Mouse (Mus musculus): Measurements from ENCODE around the gene Nav2.

Nav2 gene

GRCm38 (mm10) chr7:49303600-49304411 is 395.3 kb downstream of the Nav2 start:
- DNase-seq: no peak

DNA sequence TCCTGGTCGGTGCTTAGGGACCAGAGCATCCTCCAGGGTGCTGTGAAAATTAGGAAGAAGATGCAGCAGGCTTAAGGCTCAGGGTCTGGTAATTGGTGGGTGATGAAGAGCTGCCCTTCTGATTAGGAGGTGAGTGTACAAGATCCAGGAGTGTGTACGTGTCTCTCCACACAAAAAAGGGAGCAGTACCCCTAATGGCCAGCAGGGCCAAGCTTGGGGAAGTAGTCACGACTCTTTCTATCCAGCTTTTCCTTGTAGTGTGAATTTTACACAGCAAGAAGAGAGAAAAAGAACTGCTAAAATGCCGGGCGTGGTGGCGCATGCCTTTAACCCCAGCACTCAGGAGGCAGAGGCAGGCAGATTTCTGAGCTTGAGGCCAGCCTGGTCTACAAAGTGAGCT is 399.2 kb downstream of the Nav2 start:
- DNase-seq: no peak

- DNase-seq: no peak
Measured at GRCm38 (mm10) chr7:49309746-49310145, 401.2 kb downstream of the Nav2 start.

DNA sequence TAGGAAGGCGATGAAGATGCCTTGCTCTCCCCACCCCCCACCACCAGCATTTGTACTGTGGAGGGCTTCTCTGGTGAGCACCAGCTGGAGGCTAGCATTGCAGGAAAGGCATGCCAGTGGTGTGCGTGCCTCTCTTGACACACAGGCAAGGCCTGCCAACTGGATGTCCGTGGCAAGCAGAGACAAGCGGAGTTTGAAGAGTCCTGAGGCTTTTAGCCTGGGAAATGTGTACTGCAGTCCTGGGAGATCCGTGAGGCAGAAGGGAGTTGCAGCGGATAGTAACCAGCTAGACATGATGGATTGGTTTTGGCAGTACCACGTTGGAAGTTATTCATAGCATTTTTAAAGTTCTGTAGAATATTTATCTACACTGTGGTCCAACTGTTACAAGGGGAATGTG is 405.4 kb downstream of the Nav2 start:
- no peak for DNase-seq

DNA sequence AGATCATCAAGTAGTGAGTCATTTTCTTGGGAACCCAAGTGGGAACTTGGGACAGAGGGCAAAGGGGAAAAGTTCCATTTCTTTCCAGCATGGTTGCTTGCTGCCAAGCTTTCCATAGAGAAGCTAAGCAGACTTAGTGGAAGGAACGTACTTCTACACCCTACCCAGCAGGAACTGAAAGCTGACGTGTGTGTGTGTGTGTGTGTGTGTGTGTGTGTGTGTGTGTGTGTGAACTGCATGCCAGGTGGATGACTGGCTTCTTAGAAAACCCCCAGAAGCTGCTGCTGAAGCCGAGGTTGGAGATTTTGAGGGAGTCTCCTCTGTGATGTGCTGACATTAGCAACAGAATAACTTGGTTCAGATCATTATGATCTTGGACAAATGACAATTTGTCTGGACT is 406.5 kb downstream of the Nav2 start:
- no peak for DNase-seq

- DNase-seq: no peak
Measured at GRCm38 (mm10) chr7:49316600-49316999, 408.1 kb downstream of the Nav2 start.

DNA sequence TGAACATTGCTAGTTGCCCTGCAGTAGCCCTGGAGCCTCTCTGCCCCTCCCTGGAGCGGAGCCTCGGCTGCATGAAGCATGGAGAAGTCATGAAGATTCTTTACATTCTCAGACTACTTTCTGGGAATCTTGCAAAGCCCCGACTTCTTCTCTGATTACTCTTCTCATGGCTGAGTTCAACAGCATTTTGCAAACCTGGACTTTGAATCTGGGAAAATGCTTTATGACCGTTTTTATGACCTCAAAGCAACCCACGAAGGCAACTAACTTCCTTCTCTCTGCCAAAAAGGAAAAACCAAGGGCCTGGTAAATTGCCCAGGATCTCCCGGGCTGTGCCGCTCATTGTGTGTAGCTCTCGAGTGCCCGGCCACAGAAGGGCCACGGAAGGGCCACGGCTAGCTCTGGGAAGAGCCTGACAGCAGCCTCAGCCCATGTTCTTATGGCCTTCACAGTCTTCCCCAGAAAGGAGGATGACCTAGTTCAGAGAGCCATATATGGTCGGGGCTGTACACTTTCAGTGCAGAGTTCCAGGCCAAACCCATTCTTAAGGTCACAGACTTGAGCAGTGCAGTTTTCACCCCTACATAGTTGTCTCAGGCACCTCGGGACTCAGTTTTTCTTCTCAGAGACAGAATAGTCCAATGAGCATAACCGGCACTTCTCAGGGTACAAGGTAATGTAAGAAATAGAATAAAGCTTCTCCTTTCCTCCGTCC is 409.8 kb downstream of the Nav2 start:
- no peak for DNase-seq

GRCm38 (mm10) chr7:49318898-49319293 is 410.4 kb downstream of the Nav2 start:
- DNase-seq: no peak

DNA sequence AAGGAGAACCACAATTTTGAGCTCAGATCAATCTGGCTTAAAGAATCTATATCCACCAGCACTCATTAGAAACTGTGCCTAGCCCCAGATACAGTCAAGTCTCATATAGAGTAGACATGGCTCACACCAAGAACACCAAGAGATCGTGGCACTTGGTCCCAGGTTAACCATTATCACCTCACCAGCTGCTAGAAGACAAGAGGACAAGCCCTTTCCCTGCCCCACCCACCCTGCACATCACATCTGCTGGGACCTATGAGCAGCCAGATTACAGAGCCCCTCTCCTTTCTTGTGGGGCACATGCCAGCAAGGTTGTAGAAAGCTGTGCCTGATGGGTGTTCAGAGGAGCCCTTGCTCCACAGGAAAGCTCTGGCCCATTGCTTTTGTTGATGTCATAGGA is 411.5 kb downstream of the Nav2 start:
- no peak for DNase-seq

DNA sequence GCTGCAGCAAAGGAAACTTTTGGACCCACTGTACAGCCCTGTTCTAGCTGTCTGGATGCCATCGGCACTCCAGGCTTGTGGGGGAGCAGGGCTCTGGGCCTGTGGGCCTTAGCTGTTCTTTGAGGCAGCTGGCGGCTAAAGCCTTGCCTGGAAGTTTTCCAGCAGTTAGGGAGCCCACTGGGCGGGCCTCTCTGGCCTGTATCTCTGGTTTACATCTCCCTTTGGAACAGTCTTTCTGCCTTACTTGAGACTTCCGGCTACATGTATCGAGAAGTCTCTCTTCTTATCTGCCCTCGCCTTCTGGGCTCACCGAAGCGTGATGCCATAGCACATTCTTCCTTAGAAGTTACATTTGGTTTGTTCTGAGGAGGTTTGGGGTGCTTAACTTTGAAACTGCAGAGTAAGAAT is 412.6 kb downstream of the Nav2 start:
- DNase-seq: peak; percentile 34

DNA sequence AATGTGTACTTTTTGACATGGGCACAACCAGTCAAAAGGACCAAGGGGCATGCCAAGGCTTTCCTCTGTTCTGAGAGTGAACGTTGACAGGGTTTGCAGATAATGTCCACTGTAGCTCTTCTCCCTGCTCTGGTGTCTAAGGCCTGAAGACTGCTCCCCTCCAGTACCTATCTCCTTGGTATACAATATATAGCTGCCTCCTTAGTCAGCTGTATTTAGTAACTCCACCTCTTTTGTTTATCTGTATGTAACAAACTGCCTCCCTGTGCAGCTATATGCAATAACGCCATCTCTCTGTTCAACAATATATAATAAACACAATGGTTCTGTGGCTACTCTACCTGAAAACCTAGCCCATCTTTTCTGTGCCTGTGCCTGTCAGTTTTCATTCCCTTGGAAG is 413.7 kb downstream of the Nav2 start:
- DNase-seq: no peak

DNA sequence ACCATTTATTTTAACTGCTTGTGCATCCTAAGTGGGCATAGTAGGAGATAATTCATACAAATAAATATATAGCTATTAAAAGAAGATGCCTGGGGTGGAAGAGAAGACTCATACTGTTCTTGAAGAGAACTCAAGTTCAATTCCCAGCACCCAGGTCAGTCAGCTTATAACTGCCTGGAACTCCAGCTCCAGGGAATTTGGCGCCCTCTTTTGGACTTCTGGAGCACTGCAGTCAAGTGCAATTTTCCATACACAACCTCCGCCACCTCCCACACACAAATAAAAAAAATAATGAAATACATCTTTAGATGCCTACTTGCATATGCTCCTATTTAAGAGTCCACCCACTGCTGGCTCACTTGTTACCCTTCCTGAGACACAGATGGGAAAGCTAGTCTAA is 416.1 kb downstream of the Nav2 start:
- DNase-seq: no peak

DNA sequence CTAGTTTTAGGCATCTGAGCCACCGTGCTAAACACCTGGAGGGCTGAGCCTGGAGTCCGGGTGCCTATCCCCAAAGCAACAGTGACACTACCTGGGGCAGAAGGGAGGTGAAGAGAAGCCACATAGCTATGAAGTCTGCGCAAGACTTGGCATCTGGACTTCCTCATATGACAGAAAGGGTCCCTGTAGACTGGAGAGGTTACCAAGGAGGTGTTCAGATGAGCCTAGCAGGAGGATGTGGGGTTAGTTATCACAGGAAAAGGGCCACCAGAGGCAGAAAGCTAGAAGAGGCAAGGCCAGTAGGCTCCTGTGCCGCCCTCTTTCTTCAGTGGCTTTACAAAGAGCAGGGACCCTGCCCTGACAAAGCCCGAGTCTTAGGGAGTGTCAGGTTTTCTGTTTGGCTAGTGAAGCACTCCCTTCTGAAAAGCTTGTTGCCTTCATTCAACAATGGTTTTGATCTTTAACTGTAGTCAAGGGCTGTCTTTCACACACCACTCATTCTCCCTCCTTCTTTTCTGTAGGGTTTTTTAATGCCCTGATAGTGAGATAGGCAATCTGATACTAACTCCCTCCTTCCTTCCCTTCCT is 417.7 kb downstream of the Nav2 start:
- no peak for DNase-seq

- DNase-seq: no peak
Measured at GRCm38 (mm10) chr7:49326967-49327742, 418.6 kb downstream of the Nav2 start.

GRCm38 (mm10) chr7:49330181-49330580 is 421.7 kb downstream of the Nav2 start:
- DNase-seq: no peak

GRCm38 (mm10) chr7:49331939-49332338 is 423.4 kb downstream of the Nav2 start:
- no peak for DNase-seq

GRCm38 (mm10) chr7:49332644-49333043 is 424.1 kb downstream of the Nav2 start:
- no peak for DNase-seq

GRCm38 (mm10) chr7:49334163-49334562 is 425.6 kb downstream of the Nav2 start:
- DNase-seq: no peak

GRCm38 (mm10) chr7:49335056-49335455 is 426.5 kb downstream of the Nav2 start:
- DNase-seq: no peak

GRCm38 (mm10) chr7:49336725-49337124 is 428.2 kb downstream of the Nav2 start:
- DNase-seq: no peak

DNA sequence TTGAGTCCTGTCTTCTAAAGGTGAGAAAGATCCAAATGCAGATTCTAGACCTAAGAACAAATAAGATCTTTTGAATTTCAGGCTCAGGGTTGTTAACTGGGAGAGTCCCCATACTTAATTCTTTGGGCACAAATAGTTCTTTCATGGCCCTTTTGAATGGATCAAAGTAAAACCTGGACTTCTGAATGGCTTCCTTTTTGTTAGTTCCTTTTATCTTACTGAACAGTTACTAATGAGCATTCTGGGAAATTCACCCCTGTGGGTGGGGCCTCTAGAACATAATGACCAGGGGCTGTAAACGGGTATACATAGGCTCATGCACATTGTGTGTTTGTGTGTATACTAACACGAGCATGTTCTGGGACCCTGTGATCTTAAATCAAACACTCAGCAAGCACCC is 429.2 kb downstream of the Nav2 start:
- no peak for DNase-seq

DNA sequence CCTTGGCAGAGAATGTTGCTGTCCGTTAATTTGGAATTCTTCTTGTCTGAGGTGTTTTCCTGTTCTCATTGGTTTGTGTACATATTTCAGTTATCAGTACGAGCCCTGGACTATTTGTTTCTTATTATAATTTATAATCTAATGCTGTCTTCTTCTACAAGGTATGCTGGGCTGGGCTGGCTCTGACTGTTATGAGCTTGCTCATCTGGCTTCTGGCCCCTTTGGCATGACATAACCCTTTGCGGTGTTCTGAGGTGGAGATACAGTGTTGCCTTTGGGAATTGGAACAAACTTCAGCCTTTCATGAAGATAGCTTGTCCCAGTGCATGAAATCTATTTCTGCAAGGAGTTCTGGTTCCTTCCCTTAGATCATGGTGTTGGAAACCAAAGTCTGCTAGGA is 431.4 kb downstream of the Nav2 start:
- no peak for DNase-seq

Data from lung, postnatal 14 days (tissue).